Mouse (Mus musculus) cerebral cortex, adult 2 months (tissue): ENCODE results near the gene Iqschfp.

Experiments
- WGBS: fragments of 180-500 bp; shearing (Covaris S2); methylation state at CpG from one replicate; pipeline ENCODE4 v1.1.7; 2018; 5-methylcytosine and 5-hydroxymethylcytosine counted together

Gene Iqschfp

DNA sequence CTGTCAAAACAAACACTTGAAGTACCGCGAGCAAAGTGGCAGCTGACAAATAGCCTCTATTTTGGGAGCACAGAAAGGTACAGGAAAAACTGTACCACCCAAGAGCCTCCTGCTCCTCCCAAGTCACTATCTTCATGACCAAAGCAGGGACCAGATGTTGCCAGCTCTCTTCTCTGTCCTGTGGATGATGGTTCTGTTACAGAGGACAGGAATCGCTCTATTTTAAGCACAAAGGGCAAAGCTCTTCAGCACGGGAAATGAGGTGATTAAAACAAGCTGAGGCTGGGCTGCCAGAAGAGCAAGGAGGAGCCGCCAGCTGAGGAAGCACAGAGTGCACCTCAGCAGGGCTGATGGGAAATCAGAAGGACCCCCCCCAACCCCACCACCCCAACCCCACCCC lies 561.2 kb downstream of the Iqschfp start:
- WGBS = 36% methylated on average over 5 of the region's 5 CpGs

DNA sequence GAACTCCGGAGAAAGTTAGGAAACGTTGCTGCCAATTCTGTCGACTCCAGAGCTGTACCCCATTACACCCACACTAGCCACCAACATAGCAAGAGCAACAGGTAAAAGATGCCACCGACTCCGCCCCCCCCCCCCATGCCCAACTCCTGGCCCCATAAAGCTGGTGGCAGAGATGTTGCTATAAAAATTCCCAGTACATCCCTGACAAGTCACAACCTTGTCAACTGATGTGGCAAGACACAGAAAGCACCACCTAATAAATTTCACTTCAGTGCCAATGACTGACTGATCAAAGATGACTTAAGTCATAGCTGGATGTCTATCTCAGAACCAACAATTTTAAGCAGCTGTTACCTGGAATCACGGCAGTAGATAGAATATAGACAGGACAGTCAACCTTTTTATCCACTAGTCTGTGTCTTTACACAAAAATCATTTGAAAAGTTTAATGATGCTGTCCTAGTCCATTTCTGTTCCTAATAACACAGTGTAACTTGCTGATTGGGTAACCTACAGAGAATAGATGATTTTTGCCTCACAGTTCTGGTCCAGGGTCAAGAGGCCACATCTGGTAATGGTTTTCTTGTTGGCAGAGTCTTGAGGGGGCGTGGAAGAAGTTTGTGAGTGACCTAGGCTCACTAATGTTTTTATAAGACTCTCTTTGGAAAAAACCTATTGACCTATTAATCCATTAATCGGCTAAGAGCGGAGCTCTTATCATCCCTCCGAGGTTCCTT lies 561.9 kb downstream of the Iqschfp start:
- WGBS = 69% methylated on average over 10 of the region's 10 CpGs

- 24% methylated on average over 5 of the region's 5 CpGs for WGBS
These were observed 574.6 kb downstream of the Iqschfp start for GRCm38 (mm10) chr3:68466643-68467042.

DNA sequence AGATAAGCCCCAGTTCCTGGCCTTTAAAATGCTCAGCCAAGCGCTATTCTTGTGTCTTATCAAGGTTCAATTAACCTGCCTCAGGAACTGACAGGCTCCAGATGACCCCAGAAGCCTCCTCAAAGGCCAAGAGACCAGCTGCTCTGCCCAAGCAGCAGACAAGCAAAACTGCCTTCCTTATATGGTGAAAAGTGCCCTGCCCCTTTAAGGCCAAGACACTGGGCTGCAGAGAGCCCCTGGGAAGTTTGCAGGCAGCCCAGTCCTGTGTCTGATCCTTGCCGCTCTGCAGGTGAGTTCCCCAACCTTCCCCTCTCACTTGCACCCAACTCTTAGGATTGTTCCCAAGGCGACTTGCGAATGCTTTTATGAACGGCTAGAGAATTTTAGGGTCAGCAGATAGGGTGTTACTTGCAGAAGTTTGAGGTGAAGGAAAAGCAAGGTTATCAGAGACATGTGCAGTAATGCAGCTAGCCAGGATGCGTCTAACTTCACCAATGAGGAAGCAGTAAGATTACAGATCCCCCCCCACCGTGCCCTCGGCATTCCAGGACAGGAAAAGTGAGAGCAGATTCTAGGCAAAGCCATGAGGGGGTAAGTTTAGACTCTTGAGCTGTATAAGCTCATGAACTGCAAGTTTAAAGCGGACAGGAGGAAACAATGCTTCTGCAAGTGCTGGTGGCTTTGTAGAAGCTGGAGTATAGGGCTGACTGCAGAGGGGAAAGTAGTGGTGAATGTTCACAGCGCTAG lies 576.1 kb downstream of the Iqschfp start:
- WGBS = 54% methylated on average over 10 of the region's 10 CpGs

DNA sequence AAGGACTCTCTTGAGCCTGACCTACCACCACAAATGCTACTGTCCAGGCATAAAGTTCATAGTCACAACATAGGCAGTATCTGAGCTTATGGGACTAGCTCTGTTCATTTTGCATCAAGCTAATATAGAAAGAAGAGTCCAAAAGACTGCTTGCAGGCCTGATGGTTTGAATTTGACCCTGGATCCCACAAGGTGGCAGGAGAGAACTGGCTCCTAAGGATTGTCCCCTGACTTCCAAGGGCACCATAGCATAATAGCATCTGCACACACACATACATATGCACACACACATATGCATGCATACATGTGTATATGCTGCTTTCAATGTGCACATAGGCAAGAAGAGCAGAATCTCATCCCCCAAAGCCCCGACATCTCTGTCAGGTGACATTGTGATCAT lies 577.6 kb downstream of the Iqschfp start:
- WGBS = 91% methylated on average over 1 of the region's 1 CpGs

- 81% methylated on average over 3 of the region's 3 CpGs for WGBS
These were observed 578.0 kb downstream of the Iqschfp start for GRCm38 (mm10) chr3:68470061-68470460.

DNA sequence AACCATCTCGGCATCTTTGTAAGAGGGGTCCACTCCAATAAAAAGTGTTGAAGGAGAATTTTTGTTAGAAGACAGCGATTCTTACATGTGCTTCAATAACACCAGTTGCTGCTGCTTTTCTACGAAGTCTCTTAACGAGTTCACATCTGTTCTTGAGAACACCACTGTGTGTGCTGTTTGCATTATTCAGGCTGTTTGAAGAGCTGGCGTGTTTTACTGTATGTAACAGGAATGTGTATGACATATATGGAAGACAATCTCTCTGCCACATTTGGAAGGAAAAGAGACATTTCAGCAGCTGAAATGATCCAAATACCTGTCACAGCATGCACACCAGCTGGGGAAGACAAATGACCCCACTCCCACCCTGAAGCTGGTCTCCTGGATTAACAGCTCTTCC lies 578.6 kb downstream of the Iqschfp start:
- 87% methylated on average over 5 of the region's 5 CpGs for WGBS

GRCm38 (mm10) chr3:68476336-68476735 lies 584.3 kb downstream of the Iqschfp start:
- 86% methylated on average over 7 of the region's 7 CpGs for WGBS

DNA sequence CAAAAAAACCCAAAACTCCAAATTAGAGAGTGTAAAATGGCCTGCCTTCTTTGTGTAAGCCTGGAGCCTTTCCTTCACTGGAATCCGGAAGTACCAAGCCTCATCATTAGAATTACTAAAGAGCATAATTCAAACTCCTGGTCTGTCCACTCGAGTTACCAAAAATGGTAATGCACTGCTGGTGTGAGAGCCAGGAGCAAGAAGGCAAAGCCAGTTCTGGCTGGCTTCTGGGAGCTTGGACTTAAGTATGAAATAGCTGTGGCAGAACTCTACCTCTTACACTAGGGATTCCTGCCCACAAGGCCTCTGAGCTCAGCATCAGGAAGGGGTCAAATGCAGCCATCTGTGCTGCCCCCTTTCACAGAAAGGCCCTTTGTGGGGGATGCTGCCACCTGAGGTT lies 585.4 kb downstream of the Iqschfp start:
- WGBS = 78% methylated on average over 2 of the region's 2 CpGs

GRCm38 (mm10) chr3:68479266-68479665 lies 587.2 kb downstream of the Iqschfp start:
- WGBS = 67% methylated on average over 6 of the region's 6 CpGs

DNA sequence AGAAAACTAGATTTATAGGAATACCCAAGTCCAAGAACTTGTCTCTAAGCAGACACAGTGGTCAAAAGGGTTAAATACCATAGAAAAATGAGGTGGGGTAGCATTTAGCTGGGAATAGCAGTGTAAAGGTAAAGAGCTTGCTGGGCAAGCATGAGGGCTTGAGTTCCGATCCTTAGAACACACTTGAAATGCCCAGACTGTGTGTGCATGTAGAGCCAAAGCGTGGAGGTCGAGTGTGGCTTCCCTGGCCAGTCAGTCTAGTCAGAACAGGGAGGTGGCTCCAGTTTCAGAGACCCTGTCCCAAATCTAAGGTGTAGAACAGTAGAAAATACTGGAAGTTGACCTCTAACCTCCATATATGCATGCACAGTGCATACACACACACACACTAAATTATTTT lies 591.5 kb downstream of the Iqschfp start:
- WGBS = 96% methylated on average over 3 of the region's 3 CpGs

- 86% methylated on average over 9 of the region's 9 CpGs for WGBS
These were observed 592.0 kb downstream of the Iqschfp start for GRCm38 (mm10) chr3:68484021-68484420.

DNA sequence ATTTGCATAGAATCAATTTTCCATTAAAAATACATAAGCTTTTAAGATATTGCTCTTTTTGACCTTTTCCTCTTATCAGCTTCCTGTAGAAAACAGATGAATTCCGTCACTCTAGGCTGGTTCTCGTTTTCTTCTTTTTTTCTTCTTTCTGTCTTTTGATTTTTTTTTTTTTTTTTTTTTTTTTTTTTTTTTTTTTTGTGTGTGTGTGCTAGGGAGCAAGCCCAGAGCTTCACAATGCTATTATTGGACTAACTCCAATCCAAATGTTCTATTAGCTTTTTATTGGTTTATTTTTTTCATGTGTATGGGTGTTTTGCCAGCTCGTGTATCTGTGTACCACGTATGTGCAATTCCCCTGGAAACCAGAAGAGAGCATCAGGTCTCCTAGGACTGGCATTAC lies 592.5 kb downstream of the Iqschfp start:
- 84% methylated on average over 4 of the region's 4 CpGs for WGBS

DNA sequence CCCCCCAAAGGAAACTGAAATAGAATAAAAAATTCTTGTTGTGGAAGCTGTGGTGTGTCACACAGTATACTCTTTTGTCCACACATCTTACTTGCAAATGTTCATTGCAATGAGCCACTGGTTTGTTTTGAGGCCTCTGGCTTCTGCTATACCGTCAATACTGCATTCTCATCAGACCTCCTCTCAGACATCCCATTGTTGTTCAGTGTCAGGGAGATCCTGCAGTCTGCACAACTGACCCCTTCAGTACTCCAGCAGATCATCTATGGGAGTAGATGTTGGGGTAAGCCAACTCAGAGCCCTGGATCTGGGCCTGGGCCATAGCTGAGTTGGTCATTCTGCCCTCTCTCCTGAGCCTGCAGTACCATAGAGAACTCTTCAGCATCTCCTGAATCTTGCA lies 595.6 kb downstream of the Iqschfp start:
- 70% methylated on average over 1 of the region's 1 CpGs for WGBS

GRCm38 (mm10) chr3:68488316-68488715 lies 596.3 kb downstream of the Iqschfp start:
- WGBS = 83% methylated on average over 5 of the region's 5 CpGs

DNA sequence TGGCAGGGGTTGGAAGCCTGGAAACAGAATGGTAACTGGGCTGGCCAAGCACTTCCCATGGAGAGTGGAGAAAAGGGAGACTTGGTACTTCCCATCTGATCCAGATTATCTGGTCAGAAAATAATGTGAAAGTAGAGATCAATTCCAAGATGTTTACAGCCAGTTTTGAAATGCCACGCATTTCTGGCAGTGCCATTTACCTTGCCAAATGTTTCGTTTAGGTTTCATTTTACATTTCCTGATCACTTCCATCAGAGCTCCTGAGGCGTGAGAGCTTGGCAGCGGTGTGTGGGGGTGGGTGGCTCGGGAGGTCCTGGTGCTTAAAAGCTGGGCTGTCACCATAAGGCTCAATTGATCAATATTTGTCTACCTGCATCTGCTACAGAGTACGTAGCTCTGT lies 599.5 kb downstream of the Iqschfp start:
- 73% methylated on average over 6 of the region's 6 CpGs for WGBS

DNA sequence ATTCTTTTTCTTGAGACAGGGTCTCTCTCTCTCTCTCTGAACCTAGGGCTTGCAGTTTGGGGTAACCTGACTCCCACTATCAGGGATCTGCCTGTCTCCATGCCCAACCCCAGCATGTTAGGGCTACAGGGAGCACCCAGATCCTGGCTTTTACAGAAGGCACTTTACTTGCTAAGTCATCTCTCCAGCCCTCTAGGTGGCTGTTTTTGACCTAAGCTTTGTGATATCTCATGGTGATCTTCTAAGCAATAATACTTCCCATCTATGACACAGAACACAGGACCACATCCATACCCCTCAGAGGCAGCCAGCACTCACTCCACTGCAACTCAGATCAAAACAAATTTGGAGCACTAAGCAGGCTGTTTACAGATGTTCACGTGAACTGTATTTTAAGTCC lies 600.0 kb downstream of the Iqschfp start:
- 77% methylated on average over 1 of the region's 1 CpGs for WGBS

DNA sequence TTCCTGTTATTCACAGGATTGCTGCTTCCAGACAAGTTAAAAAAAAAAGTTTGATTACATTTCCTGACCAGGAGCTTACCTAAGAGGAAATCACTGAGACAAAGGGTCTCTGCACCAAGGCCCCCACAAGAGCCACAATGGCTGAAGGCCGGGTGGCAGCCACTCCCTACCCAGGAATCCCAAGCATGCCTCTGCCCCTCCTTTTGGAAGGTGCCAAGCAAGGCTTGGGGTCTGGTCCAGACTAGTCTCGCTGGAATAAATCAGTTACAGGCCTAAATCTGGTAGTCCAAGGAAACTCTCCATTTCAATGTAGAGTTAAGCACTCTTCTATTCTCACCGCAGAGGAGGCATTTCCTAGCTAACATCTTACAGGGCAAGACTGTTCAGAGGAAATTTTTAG lies 600.5 kb downstream of the Iqschfp start:
- 55% methylated on average over 3 of the region's 3 CpGs for WGBS

DNA sequence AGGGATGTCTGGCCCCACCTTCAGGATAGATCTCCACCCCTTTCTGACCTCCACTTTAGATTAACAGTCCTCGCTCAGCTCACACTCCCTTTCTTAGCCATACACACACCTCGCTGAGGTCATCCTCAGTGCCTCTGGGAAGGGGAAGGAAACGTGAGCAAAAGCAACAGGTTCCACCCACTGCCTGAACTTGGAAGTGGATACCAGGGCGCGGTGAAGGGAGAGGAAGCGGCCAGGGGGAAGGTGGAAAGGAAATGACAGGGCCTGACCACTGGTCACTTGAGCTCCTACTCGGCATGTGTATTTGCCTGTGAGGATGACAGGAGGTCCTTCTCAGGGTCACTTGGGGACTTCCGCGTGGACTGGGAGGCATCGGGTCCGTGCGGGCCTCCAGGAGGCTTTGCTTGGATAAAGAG lies 601.1 kb downstream of the Iqschfp start:
- 7% methylated on average over 12 of the region's 12 CpGs for WGBS

DNA sequence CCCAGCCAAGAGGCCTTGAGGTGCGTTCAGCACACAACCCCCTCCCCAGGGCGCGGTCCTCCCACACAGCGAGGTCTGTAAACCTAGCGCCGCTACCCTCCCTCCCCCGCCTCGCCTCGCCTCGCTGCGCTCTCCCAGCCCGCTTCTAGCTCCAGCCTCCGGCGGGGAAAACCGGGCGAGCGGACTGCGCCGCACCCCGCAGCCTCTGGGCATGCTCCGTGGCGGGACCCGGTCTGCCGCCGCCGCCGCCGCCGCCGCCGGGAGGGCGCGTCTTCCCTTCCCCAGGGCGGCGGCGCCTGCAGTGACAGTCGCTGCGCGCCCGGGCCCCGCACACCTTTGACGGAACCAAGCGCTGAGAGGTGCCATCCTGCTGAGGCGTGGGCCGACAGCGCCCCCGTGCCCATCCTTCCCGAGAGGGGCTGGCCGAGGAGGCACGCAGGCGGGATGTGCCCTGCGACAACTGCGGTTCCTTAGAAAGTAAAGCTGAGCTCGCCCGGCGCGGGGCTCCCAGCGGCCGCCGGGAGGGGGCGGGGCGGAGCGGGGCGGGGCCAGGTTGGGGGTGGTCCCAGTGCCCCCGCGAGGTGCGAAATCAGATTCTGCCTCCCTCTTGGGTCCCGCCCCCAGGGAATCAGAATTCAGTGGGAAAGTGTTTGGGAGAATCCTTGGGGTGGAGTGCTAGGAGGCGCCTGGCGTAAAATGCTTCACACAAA lies 601.7 kb downstream of the Iqschfp start:
- WGBS = under 1% methylated on average over 62 of the region's 70 CpGs

GRCm38 (mm10) chr3:68494296-68495095 lies 602.5 kb downstream of the Iqschfp start:
- 0% methylated on average over 66 of the region's 68 CpGs for WGBS
